Mouse (Mus musculus) CD8-positive naive resting alpha-beta T cell, adult 2 months (primary cell): ENCODE results near the gene Ncam1.

Experiments used
- DNase-seq, 2 experiments: peaks; one replicate each; pipeline ENCODE4 v3.0.0; 2022; ENCODE audit warnings: low read depth in 2 of 2, low spot score in 2 of 2

Ncam1 gene

DNA sequence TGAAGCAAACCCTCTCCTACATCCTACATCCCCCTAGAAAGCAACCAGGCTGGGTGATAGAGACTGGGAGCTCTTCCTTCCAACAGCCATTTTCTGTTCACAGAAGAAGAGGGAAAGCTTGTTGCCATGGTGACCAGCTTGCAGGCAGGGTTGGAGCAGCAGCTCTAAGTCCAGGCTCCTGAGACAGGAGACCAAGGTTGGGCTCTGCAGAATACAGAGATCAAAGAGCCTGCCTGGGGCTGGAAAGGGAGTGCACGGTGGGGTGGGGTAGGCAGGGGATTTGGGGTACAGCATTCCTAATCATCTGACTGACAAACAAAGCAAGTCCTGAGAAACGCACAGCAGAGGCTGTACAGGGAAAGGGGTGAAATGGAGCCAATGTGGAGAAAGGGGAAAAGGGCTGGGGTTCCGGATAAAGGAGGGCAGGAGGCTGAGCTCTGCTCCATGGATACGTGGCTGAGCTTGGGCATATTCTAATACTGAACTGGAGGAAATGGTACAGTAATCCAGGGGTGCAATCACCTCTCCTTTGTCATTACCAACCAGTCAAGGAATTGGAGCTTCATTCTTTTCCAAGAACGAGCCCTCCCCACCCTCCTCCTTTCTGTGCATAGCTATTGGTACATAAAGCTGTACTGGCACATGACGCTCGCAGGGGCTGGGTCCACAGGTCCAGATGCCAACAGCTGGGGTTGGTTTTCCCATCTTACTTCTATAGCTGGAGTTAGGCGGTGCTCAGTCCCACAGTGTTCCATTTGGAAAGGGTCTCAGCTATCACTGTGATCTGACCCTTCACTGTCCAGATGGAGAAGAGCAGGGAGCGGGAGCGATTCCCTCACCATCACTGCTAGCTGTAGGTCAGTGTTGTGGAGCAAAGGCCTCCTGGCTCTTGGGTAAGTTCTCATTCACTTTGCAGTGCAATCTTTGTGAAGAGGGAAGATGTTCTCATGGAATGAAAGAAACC is 227.7 kb downstream of the Ncam1 start:
- no peak for DNase-seq

DNA sequence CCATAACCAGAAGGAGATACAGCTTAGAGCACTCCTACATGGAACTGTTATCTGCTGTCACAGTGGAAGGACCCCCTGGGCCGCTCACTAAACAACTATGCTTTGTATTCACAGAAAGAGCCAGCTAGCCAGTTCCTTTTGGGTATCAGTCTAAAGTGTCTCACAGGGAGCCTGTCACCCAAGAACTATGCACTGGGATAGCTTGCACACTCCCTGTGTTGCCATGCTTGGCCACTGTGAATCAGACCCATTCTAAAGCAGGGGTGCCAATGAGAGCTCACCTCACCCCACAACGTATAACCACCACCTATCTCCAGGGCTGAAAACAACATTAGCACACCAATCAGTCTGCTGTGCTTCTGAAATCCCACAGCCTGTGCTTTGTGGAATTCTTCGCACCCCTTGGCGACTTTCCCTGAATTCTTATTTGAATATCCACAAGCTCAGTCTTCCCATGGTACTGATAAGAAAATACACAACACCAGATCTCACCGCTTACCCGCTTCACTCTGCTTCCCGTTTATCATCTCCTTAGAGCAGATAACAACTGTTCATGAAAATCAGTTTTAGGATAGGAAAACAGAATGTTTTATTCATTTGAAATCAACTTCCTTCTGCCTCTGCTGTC is 228.6 kb downstream of the Ncam1 start:
- DNase-seq = no peak

DNA sequence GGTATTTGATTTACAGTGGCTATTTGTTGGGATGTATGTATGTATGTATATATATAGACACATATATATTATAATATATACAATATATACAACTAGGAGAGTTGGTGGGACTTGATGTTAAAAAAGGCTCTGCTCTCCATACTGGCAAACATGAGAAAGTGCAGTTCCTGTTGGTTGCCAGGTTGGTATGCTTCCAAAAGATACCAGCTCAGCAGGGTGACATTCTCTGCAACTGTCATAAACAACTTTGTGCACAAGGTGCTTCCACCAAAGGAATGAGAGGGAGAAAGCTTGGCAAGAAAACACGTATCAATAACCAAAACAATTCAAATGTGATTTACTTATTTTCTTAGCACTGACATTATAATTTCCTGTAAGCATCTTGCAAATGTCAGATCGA is 232.9 kb downstream of the Ncam1 start:
- no peak for DNase-seq

DNA sequence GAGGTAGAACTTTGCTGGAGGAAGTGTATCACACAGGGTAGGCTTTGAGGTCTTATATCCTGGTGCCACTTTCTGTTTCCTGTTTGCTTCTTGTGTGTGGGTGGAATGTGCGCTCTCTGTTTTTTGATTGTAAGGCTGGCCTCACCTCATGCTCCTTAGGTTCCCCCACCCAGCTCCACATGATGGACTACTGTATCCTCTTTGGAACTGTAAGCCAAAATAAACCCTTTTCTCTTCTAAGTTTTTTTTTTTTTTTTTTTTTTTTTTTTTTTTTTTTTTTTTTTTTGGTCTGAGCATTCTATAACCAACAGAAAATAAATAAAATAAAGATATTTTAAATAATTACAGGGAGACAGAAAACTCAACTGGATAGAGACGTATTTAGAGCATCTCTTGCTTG is 239.8 kb downstream of the Ncam1 start:
- no peak for DNase-seq

DNA sequence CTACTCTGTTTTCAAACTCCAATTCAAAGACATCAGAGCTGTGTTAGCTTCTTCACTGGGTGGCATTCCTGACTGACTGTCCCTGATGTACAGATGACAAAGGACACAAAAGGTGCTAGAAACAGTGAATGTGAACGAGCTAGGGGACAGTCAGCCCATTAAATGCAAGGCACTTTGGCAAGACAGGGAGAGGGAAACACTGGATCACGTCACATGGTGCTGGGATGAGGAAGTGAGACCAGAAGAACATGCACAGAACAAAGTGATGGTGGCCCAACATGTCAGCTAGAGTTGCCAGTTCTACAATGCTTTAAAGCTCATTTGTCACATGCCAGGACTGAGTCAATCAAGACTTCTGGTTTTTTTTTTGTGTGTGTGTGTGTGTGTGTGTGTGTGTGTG is 247.4 kb downstream of the Ncam1 start:
- no peak for DNase-seq

DNA sequence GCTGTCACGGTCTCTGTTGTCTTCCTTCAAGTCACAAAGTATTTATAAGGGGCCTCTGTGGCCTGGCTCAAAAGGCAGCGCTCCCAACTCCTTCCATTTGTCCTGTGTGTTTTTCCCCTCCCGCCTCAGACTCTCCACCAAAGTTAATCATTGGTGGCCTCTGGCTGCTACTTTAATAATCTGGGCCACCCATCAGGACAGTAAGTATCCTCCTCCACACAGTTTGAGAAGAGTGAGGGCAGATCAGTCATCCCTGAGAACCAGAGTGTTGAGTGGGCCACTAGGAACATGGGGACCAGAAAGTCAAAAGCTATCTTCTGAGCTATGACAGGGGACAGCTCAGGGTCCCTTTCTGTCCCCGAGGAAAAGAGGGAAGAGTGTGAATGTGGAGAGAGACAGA is 256.1 kb downstream of the Ncam1 start:
- no peak for DNase-seq

DNA sequence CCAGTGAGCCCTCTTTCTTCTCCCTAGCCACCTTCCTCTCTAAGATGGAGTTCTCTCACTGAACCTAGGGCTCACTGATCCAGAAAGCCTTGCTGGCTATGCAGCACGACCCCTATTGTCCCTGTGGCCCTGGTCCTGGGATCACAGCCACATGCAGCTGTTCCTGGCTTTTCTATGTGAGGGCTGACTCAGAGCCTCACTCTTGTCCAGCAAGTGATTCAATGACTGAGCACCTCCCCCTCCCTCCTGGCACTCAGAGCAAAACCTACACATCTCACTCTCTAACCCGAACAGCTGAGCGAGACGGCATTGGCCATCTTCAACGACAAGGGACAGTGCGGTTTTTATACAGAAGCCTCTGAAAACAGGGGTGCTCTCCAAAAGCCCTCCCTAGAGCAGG is 260.9 kb downstream of the Ncam1 start:
- DNase-seq = no peak

DNA sequence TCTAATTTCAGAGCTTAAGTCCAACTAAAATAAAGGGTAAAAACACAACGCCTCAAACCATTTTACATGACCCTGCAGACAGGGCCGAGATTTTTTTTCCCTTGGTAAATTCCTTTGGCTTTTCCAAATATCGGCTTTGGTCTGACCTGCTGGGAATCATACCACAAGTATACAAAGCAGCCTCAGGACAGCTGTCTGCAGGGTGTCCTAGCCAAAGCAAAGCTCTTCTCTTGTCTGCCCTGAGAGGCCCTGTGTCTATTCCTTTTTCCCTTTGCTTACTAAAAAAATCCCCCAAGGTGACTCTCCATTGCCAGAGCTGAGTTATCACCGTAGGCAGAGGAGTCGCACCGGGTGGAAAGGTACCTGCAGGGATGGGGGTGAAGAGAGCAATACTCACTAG is 262.1 kb downstream of the Ncam1 start:
- DNase-seq = no peak

DNA sequence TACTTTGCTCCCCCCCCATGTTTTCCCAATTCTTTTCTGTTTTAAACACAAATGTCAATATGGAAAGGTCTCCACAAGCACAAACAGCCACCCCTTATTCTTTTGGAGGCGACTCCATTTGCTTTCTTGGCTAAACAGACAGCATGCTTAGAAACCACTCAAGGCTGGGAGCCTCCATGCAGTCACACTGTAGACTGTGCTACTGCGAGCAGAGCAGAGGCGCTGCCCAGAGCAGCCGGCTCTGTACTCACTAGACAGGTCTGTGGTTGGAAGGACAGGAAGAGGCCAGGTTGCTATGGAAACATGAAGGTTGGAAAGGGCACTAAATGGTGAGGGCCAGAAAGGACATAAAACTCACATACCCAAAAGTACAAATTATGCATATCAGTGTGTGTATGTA is 263.8 kb downstream of the Ncam1 start:
- no peak for DNase-seq

DNA sequence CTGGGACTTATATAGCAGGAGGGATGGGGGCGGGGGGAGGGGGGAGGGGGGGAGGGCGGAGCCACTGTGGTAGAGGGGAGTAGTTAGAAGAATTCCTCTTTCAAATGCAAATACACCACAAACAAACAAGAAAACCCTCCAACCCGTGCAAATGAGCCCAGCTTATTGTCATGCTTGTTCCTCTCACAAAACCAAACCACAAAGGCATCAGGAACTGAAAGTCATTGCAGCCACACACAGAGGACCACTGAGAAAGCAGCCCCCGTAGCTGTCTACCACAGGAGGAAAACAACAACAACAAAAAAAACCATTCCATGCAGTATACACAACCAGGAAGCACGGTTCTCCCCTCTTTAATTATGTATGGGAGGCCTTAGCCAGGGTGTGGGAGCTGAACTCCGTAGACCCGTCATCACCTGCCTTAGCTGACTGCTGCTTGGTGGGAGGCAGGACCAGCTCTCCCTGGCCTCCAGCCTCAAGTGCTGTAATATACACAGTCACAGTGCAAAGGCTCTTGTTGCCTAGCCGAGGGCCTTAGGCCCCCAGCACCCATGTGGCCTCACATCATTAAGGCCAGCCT is 264.7 kb downstream of the Ncam1 start:
- DNase-seq = no peak

DNA sequence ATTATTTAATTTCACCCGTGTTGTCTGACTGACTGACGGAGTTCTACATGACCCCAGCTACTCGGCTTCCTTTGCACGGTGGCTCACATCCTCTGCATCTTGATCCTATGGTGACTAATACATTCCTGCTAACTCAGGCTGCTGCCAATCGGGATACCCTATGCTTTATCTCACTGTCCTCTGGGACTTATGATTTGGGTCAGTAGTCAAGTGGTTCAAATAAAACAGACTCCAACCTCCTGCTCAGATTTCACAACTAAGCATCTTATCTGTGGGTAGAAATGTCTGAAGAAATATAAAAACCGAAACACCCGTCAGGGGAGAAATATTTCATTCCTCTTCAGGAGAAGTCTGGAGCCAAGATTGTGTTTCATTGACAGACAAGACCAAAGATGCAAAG is 265.3 kb downstream of the Ncam1 start:
- no peak for DNase-seq

DNA sequence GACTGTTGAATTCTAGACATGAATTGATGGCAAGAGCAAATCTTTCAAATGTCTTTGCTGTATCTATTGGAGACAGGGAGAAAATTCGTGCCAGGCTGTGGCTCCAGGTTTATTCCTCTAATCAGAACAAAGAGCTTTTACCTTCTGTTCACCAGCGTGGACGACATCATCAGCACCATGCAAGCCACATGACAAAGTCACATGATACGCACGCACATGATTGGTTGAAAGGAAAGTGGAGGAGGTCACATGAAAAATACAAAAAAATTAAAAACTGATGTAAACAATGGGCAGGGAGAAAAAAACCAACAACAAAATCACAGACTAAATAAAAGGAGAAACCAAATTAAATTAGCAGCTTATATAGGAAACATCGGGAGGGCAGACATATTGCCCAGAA is 266.9 kb downstream of the Ncam1 start:
- no peak for DNase-seq

DNA sequence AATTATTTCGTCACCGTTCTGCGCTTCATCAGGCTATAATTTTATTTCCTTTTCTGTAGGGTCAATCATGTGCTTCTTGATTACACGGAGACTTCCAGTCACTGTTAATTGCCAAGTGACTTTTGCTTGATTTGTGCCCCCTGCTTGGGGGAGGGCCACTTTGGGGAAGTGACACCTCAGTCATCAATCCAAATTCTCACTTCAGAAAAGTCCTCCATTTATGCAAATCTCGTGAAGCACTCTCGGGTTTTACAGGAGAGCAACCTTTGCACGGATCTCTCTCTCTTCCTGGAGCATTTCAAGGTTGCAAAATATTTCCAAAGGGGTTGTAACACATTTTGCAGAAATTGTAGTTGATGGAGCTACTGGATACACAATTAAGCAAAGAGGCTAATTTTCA is 267.5 kb downstream of the Ncam1 start:
- no peak for DNase-seq

DNA sequence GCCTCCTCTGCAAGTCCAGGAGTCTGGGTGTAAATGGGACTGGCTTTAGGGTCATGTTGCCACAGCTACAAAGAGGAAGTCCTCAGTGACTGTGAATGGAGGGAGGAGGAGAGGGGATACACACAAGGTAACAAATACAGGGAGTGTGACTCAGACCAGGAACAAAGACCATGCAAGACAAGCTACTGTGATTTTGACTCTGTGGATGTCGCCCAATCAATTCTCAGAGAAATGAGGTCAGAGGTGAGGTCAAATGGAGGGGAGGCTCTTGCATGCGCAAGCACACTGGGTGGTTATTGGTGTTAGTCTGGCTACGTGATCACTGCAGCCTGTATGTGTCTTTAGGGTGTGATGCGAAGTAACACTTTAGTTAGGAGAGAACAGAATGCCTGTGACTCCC is 268.0 kb downstream of the Ncam1 start:
- no peak for DNase-seq

DNA sequence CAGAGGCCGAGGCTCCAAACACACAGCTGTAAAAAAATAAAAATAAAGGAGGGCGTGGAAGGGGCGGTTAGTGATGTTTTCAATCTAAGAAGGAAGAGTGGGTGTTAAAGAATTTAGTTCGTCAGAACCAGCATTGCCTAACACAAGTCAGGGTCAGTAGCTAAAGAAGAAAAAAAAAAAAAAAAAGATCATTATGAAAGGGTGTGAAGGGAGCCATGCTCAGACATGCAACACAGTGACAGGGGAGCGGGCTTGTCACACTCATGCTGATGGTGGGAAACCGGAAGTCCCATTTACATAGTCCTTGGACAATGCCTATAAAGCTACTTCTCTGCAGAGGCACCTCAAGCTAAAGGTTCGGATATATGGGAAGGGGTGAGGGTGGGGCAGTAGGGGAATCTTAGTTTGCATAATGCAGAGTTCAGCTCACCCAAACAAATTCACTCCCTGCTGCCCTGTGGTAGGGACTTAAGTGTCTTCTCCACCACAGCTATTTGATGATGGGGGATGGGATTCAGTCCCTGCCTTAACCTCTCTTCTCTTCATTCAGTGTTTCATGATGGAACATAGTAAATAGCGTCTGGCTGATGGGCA is 269.3 kb downstream of the Ncam1 start:
- DNase-seq = no peak

DNA sequence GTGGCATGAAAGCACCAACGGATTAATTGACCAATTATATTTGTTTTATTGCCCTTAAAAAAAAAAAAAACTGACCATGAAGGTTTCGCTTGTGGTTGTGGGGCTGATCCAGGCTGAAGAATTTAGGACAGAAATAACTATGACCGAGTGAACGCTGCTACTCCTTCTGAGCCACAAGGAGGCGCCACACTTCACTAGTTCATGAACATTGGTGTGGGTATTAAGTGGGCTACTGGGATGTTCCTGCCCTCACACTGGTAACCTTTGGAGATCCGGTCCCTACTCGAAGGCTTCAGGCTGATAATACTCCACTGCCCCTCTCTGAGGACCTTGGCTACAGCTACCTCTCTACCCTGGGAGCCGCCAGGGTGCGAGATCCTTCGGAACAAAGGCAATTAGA is 269.8 kb downstream of the Ncam1 start:
- DNase-seq = no peak

DNA sequence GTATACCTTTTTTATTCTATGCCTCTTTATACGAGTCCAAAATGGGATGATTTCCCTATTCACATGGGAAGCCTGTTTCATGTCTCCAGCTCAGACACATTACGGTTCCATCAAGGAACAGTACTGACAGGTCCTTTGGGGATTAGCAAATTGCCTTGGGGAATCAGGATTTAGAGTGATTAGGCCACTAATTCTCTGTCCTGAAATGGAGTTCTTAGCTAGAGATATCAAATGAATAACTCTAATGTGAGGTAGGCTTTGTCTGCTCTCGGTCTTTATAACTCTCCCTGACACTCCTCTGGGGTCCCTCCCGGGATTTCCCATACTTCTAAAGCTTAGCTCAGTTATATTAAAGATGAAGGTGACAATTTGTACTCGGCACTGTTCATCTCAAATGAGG is 270.7 kb downstream of the Ncam1 start:
- DNase-seq = no peak

DNA sequence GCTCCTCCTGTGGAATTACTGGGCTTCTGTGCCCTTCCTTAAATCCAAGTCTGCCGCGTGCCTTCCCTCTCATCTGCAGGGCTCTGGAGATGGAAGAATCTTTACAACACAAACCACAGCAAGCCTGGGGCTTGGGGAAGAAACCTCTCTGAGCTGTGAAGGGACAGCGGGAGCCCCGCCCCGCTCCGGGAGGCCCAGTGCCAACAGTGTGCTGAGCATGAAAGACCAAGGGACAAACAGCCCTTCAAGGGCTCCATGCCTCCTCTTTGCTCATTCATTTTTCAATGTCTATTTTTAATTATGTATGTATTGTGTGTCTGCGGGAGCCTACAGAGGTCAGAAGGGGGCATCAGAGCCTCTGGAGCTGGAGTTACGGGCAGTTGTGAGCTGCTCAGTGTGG is 271.4 kb downstream of the Ncam1 start:
- DNase-seq = no peak

DNA sequence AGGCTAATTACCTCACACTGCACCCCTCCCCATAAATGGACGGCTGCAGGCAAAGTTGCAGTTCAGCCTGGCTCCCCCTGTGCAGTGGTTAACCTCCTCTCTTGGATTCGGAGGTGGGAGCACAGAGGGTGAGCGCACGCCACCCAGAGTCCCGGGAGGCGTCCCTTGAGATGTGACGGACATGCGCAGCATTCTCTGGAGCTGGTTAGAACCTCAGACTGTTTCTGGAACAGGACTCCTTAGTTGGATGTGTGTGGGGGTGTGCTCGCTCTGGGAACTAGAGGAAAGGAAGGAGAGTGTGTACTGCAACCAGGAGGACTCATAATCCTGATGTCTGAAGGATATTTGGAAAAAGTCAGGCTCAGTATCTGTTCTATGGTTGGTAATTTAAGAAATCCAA is 274.0 kb downstream of the Ncam1 start:
- DNase-seq = no peak

DNA sequence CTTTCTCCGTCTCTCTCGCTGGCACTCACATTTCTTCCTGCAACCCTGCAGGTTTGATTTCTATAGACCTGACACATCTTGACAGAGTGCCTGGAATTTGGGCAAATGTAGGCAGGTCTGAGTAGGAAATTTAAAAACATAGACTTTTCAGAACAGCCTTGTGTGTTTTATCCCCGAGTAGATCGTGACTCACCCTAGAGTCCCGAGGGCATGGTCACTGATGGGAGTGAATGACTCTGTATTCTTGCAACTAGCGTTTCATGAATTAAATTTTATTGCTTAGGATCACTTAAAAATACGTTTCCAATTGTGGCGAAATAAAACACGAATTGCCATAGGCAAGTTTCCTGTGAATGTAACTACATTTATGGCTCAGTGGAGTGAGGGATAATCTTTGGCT is 274.8 kb downstream of the Ncam1 start:
- no peak for DNase-seq

DNA sequence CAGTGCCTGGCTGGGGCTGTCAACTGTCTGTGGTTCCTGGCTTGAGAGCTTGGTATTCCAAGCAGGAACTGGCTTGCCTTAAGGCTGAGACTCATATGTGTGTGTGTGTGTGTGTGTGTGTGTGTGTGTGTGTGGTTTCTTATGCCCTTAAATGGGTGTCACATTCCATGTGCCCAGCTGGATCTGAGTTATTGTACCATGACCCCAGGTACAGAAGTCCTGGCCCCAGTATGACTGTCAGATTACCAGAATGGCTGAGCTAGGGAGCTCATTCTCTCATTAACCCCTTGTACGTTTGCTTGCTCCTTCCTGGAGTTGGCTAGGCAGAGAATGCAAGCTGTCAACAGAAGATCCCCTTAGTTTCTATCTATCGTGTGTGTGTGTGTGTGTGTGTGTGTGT is 284.4 kb downstream of the Ncam1 start:
- DNase-seq = no peak

DNA sequence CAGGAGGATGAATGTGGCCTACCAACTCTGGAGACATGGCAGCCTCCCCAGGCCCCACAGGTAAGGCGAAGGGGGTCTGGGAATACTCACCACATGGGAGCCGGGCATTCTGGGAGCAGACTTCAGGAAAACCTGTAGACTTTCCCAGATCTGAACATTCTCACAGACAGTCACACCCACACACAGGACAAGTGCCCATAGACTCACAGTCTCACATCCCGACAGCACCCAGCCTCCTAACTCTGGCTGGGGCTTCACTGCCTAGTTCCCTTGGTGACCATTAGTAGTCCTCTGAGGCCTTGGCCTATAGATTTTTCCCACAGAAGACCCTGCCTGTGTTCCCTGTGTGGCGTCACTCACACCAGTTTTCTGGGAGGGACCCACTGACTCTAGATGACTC is 288.1 kb downstream of the Ncam1 start:
- DNase-seq = no peak
